Mouse (Mus musculus): Measurements from ENCODE around the gene Hist1h1b. TPM values are rescaled to one million over a fixed set of nuclear protein-coding genes. Genes with fewer than 3 reads are reported as not detected.

Gene Hist1h1b
- 10 to 100 TPM; 75.2 to 83.5 TPM for total RNA-seq (2023)

DNA sequence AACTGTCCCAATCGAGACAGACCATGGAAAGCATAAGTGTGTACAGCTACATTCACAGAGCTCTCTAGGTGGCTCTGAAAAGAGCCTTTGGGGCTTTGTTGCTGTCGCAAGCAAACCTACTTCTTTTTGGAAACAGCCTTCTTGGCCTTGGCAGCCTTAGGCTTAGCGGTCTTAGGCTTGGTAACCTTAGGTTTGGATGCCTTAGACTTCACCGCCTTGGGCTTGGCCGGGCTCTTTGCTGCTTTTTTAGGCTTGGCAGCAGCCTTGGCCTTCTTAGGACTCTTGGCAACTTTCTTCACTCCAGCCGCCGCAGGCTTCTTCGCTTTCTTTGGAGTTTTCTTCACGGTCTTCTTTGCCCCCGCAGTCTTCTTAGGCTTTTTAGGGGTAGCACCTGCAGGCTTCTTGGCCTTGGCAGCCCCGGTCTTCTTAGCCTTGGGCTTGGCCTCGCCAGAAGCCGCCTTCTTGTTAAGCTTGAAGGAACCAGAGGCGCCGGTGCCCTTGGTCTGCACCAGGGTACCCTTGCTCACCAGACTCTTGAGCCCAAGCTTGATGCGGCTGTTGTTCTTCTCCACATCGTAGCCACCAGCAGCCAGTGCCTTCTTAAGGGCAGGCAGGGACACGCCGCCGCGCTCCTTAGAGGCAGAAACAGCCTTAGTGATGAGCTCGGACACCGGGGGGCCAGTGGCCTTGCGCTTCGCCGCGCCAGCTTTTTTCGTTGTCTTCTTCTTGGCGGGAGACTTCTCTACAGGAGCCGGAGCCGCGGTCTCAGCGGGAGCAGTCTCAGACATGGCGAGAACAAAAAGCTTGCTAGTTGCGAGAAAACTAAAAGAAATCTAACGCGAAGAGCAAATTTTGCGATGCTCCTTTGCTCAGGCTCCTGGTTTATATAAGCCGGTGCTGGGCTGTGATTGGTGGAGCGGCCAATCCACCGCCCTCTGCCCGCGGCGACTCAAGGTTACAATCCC, at the start of gene Hist1h1b:
Hist1h1b (minus strand) TSS at position 859 of the 965 bp plus-strand sequence.

DNA sequence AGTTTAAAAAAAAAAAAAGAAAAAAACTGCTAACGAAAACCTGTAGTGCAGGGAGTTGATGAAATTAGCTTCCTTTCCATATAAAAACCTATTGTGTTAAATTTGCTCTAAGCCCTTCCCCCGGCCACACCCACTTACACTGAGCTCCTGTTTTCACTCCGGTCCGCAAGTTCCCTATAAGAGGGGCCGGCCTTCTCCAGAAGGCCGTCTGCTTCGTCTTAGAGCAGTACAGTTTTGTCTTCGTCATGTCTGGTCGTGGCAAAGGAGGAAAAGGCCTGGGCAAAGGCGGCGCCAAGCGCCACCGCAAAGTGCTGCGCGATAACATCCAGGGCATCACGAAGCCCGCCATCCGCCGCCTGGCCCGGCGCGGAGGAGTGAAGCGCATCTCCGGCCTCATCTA, 31.1 kb upstream of the Hist1h1b start, which contains the start of gene Hist1h4m:
Hist1h4m (plus strand) TSS at position 208 of the 400 bp plus-strand sequence.

DNA sequence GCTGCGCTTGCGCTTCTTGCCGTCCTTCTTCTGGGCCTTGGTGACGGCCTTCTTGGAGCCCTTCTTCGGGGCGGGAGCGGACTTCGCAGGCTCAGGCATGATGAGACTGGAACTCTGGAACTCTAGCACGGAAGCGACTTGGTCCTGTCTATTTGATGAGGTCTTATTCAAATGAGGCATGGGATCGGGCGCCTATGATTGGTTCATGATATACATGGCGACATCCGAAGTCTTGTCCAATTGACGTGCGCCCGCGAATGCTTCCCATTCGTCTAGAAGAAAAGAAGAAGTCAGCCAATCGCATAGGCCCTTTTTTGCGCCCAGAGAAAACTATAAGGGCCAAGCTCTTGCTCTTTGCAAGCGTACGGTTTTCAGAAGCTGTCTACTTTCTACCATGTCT, 29.6 kb upstream of the Hist1h1b start, which contains the start of the genes Hist1h2bq and Hist1h2ao:
Hist1h2bq (minus strand) TSS at position 125 of the 400 bp plus-strand sequence.
Hist1h2ao (plus strand) TSS at position 393 of the 400 bp plus-strand sequence.

DNA sequence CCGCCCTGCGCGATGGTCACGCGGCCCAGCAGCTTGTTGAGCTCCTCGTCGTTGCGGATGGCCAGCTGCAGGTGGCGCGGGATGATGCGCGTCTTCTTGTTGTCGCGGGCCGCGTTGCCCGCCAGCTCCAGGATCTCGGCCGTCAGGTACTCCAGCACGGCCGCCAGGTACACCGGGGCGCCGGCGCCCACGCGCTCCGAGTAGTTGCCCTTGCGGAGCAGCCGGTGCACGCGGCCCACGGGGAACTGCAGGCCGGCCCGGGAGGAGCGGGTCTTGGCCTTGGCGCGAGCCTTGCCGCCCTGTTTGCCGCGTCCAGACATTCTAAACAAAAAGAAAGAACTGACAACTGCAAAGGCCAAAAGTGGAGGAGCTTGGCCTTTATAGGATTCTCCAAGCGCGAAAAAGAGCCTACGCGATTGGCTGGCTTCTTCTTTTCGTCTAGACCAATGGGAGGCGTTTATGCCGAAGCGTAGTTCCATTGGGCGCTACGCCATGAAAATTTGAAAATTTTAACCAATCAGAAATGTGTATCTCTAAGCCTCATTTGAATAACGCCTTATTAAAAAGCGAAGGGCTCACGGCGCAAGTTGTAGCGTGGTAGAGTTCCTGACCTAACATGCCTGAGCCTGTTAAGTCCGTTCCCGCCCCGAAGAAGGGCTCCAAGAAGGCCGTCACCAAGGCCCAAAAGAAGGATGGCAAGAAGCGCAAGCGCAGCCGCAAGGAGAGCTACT, 6.6 kb upstream of the Hist1h1b start, which contains the start of the genes Hist1h2an and Hist1h2bp:
Hist1h2an (minus strand) TSS at position 320 of the 731 bp plus-strand sequence.
Hist1h2bp (plus strand) TSS at position 563 of the 731 bp plus-strand sequence.

DNA sequence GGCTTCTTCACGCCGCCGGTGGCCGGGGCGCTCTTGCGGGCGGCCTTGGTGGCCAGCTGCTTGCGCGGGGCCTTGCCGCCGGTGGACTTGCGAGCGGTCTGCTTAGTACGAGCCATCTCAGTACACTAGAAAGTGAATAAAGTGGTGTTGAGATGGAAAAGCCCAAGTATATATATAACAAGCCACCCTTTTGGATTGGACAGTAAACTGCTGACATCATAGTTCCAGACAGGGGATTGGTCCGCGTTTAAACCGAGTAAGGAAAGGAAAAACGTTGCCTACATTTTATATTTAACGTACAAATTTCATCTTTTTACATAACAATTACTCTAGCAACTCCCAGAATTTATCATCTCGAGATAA, 2.8 kb upstream of the Hist1h1b start, which contains the start of gene Hist1h3i:
Hist1h3i (minus strand) TSS at position 116 of the 363 bp plus-strand sequence.

DNA sequence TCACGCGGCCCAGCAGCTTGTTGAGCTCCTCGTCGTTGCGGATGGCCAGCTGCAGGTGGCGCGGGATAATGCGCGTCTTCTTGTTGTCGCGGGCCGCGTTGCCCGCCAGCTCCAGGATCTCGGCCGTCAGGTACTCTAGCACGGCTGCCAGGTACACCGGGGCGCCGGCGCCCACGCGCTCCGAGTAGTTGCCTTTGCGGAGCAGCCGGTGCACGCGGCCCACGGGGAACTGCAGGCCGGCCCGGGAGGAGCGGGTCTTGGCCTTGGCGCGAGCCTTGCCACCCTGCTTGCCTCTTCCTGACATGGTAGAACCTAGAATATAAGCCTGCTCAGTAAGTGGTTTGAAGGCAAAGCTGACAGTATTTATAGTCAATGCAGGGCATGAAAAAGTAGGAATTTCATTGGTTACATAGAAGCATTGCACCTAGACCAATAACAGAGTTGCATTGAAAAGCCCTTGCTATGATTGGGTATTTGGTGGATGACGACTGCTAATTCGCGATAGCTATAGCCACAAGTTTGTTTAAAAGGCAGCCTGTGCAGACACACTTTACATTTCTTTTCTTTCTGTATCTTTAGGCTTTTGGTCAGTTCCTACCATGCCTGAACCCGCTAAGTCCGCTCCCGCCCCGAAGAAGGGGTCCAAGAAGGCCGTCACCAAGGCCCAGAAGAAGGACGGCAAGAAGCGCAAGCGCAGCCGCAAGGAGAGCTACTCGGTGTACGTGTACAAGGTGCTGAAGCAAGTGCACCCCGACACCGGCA, 26.7 kb downstream of the Hist1h1b start, which contains the start of the genes Hist1h2ak and Hist1h2bn:
Hist1h2ak (minus strand) TSS at position 304 of the 762 bp plus-strand sequence.
Hist1h2bn (plus strand) TSS at position 600 of the 762 bp plus-strand sequence.

DNA sequence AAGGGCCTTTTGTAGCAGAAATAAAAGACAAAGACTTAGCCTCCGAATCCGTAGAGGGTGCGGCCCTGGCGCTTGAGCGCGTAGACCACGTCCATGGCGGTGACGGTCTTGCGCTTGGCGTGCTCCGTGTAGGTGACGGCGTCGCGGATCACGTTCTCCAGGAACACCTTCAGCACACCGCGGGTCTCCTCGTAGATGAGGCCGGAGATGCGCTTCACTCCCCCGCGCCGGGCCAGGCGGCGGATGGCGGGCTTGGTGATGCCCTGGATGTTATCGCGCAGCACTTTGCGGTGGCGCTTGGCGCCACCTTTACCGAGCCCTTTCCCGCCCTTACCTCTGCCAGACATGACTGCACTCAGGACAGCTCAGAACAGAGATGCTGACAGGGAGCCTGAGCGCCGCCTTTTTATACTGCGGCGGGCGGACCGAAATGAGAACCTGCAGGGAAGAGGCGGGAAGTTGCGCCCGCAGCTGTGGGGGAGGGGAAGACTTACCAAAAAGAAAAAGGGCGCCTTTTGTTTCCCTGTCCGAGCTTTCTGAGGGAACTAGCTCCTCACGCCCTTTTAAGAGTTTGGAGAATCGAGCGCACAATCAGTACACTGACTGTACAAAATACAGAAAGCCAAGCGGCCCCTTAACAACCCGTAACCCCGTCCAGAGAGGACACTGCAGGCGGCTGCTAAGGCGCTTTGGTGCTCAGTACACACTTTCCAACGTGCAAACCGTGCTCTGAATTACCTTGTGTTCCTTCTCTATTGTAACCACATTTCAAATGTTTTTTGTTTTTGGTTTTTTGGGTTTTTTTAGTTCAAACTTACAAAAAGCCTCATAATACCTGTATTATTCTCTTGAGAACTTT, 30.0 kb downstream of the Hist1h1b start, which contains the start of gene Hist1h4k:
Hist1h4k (minus strand) TSS at position 347 of the 859 bp plus-strand sequence.

DNA sequence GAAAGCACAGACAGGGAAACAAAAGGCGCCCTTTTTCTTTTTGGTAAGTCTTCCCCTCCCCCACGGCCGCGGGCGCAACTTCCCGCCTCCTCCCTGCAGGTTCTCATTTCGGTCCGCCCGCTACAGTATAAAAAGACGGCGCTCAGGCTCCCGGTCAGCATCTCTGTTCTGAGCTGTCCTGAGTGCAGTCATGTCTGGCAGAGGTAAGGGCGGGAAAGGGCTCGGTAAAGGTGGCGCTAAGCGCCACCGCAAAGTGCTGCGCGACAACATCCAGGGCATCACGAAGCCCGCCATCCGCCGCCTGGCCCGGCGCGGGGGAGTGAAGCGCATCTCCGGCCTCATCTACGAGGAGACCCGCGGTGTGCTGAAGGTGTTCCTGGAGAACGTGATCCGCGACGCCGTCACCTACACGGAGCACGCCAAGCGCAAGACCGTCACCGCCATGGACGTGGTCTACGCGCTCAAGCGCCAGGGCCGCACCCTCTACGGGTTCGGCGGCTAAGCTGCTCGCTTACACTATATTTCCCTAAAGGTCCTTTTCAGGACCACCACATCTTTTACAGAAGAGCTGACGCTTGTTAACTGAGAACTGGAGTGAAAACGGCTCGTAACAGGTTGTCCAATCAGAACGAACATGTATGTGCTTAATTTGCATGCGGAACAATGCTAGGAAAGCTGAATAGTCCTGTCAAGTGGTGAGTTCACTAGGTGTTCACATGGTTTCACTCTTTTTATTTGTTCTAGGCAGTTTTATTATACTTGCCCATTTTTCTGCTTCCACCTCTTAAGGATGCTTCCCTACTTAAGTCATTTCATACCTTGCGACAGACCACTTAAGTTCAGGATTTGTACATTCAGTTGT, 45.3 kb downstream of the Hist1h1b start, which contains the start of gene Hist1h4j:
Hist1h4j (plus strand) TSS at position 159 of the 862 bp plus-strand sequence.

Other genes with a start within 250 kb of the Hist1h1b start
- gene Zkscan8, start 249.5 kb downstream of the Hist1h1b start, total RNA-seq (2023) = 10 to 100 TPM; 12.2 to 23.2 TPM
- gene Olfr1366, start 237.8 kb downstream of the Hist1h1b start, total RNA-seq (2023) = not detected
- not detected for gene Olfr1535, start 220.7 kb downstream of the Hist1h1b start, total RNA-seq (2023)
- not detected for gene Olfr1364, start 198.9 kb downstream of the Hist1h1b start, total RNA-seq (2023)
- gene Olfr1362, start 166.6 kb downstream of the Hist1h1b start, total RNA-seq (2023) = not detected
- not detected for gene Olfr11, start 138.1 kb downstream of the Hist1h1b start, total RNA-seq (2023)
- not detected for gene Olfr1361, start 117.2 kb downstream of the Hist1h1b start, total RNA-seq (2023)
- gene Olfr1360, start 103.2 kb downstream of the Hist1h1b start, total RNA-seq (2023) = not detected
- gene Olfr1359, start 82.5 kb downstream of the Hist1h1b start, total RNA-seq (2023) = not detected
- 100 to 1,000 TPM; 101 to 113 TPM for gene Hist1h2bl, start 64.5 kb downstream of the Hist1h1b start, total RNA-seq (2023)
- gene Hist1h2ai, start 64.2 kb downstream of the Hist1h1b start, total RNA-seq (2023) = 100 to 1,000 TPM; 114 to 126 TPM
- gene Hist1h3h, start 63.0 kb downstream of the Hist1h1b start, total RNA-seq (2023) = 100 to 1,000 TPM; 156 to 168 TPM
- 10 to 100 TPM in 1 of 2 experiments, 1 to 10 TPM in 1; 7.6 to 10.7 TPM for gene Hist1h2bm, start 58.6 kb downstream of the Hist1h1b start, total RNA-seq (2023)
- 10 to 100 TPM; 18.4 to 18.5 TPM for gene Hist1h4j, start 45.6 kb downstream of the Hist1h1b start, total RNA-seq (2023)
- gene Hist1h4k, start 30.1 kb downstream of the Hist1h1b start, total RNA-seq (2023) = 100 to 1,000 TPM; 328 to 393 TPM
- 10 to 100 TPM; 44.3 to 63.1 TPM for gene Hist1h2ak, start 26.8 kb downstream of the Hist1h1b start, total RNA-seq (2023)
- gene Hist1h2bn, start 26.5 kb downstream of the Hist1h1b start, total RNA-seq (2023) = 100 to 1,000 TPM; 110 to 111 TPM
- gene Hist1h3i, start 2.7 kb upstream of the Hist1h1b start, total RNA-seq (2023) = 100 to 1,000 TPM; 223 to 298 TPM
- 10 to 100 TPM; 41.7 to 54.0 TPM for gene Hist1h2an, start 6.6 kb upstream of the Hist1h1b start, total RNA-seq (2023)
- 10 to 100 TPM; 52.4 to 61.6 TPM for gene Hist1h2bp, start 6.8 kb upstream of the Hist1h1b start, total RNA-seq (2023)
- 100 to 1,000 TPM; 251 to 269 TPM for gene Hist1h2bq, start 29.6 kb upstream of the Hist1h1b start, total RNA-seq (2023)
- gene Hist1h2ao, start 29.8 kb upstream of the Hist1h1b start, total RNA-seq (2023) = 100 to 1,000 TPM; 319 to 332 TPM
- gene Hist1h4m, start 31.1 kb upstream of the Hist1h1b start, total RNA-seq (2023) = 100 to 1,000 TPM; 475 to 486 TPM
- gene Hist1h4n, start 51.6 kb upstream of the Hist1h1b start, total RNA-seq (2023) = 100 to 1,000 TPM in 1 of 2 experiments, 10 to 100 TPM in 1; 62.8 to 128 TPM
- 10 to 100 TPM; 73.3 to 83.2 TPM for gene Hist1h2ap, start 52.9 kb upstream of the Hist1h1b start, total RNA-seq (2023)
- 100 to 1,000 TPM; 244 to 262 TPM for gene Hist1h2br, start 53.1 kb upstream of the Hist1h1b start, total RNA-seq (2023)
- 1 to 10 TPM; 1.5 to 2.3 TPM for gene Zfp184, start 164.5 kb upstream of the Hist1h1b start, total RNA-seq (2023)
- gene Pom121l2, start 200.6 kb upstream of the Hist1h1b start, total RNA-seq (2023) = not detected
- gene Prss16, start 229.1 kb upstream of the Hist1h1b start, total RNA-seq (2023) = under 1 TPM in 1 of 2 experiments, not detected in 1; 0.70 TPM